Mouse (Mus musculus) hindbrain, embryonic 14.5 days (tissue): ENCODE measurements at regions not wholly inside any gene's neighbourhood (a gene's known extent, or its start where the extent isn't known, plus 50 kb on each side); places are given as distances from the start of the nearest gene placed in this dataset.
A peak's percentile ranks its signal among the peaks of the same experiment; 100 is the strongest.

ENCODE experiments used
- ATAC-seq: fragments of 200-750 bp; cut with Nextera tagmentation; 2 replicates; pipeline ENCODE4 v1.8.0; 2017; ENCODE audit warnings: moderate number of reproducible peaks, mild to moderate bottlenecking, moderate TSS enrichment, moderate library complexity; ENCODE audit not compliant: low FRiP score
- DNase-seq: peaks from one replicate; pipeline ENCODE4 v3.0.0-alpha.2; 2015; ENCODE audit warnings: low spot score
- H3K27ac ChIP-seq: fragments of 300-500 bp; sonication (generic); 2 replicates; pipeline ENCODE4 v1.5.1; 2014; ENCODE audit warnings: mild to moderate bottlenecking, moderate library complexity
- H3K27me3 ChIP-seq: fragments of 300-500 bp; sonication (generic); 2 replicates; pipeline ENCODE4 v1.6.1; 2014; ENCODE audit warnings: mild to moderate bottlenecking, low read length, mixed read lengths; ENCODE audit not compliant: control insufficient read depth, insufficient read depth
- H3K36me3 ChIP-seq: fragments of 300-500 bp; sonication (generic); replicated peaks from 2 replicates; pipeline ENCODE4 v1.6.1; 2014; ENCODE audit not compliant: control insufficient read depth, insufficient read depth
- H3K4me1 ChIP-seq: fragments of 300-500 bp; sonication (generic); replicated peaks from 2 replicates; pipeline ENCODE4 v1.6.1; 2014; ENCODE audit warnings: antibody characterized with exemption, low read length, mixed read lengths; ENCODE audit not compliant: control insufficient read depth, insufficient read depth
- H3K4me2 ChIP-seq: fragments of 300-500 bp; sonication (generic); replicated peaks from 2 replicates; pipeline ENCODE4 v1.6.1; 2014; ENCODE audit warnings: mild to moderate bottlenecking, moderate library complexity
- H3K4me3 ChIP-seq: fragments of 300-500 bp; sonication (generic); replicated peaks from 2 replicates; pipeline ENCODE4 v1.5.1; 2014; ENCODE audit warnings: mild to moderate bottlenecking, low read length
- H3K9ac ChIP-seq: fragments of 300-500 bp; sonication (generic); 2 replicates; pipeline ENCODE4 v1.6.1; 2014
- H3K9me3 ChIP-seq: fragments of 300-500 bp; sonication (generic); 2 replicates; pipeline ENCODE4 v1.6.1; 2016; ENCODE audit warnings: low read length; ENCODE audit not compliant: control insufficient read depth
- WGBS: fragments of 180-500 bp; shearing (Covaris S2); extraction: QIAGEN DNeasy Blood & Tissue Kit; methylation state at CpG from one replicate; pipeline ENCODE4 v1.1.7; 2014; 5-methylcytosine and 5-hydroxymethylcytosine counted together

GRCm38 (mm10) chr15:18189622-18190308 lies 629.0 kb upstream of the Cdh10 start:
- Histone ChIP-seq H3K27ac (no peak overlapping the region), H3K36me3 (no peaks in the 10 kb centered on the region), H3K4me3 (no peak overlapping the region), H3K4me2 (no peak overlapping the region), H3K9ac (no peak overlapping the region), H3K4me1 (peaks cover 4% of the 10 kb centered on the region; the same call in 1 of the 2 replicates), H3K9me3 (no peaks in the 10 kb centered on the region), H3K27me3 (no peaks in the 10 kb centered on the region)
- WGBS: 32% methylated on average over 5 of the region's 5 CpGs
- ATAC-seq (peak; percentile 87), DNase-seq (peak; percentile 66)

- DNase-seq: no peak
Observed at GRCm38 (mm10) chr15:18190490-18190889, 628.3 kb upstream of the Cdh10 start.

GRCm38 (mm10) chr15:18211102-18211501 lies 607.6 kb upstream of the Cdh10 start:
- H3K9me3 ChIP-seq: no peaks in the 10 kb centered on the region
- DNase-seq (no peak), ATAC-seq (no peak)
- no peak overlapping the region for H3K9ac ChIP-seq
- 75% methylated on average over 2 of the region's 2 CpGs for WGBS
- no peak overlapping the region for H3K4me2 ChIP-seq
- no peak overlapping the region for H3K27ac ChIP-seq
- H3K4me3 ChIP-seq: no peak overlapping the region
- H3K36me3 ChIP-seq: no peaks in the 10 kb centered on the region
- H3K4me1 ChIP-seq: no peaks in the 10 kb centered on the region
- no peaks in the 10 kb centered on the region for H3K27me3 ChIP-seq

More at GRCm38 (mm10) chr15:18190490-18190889, 628.3 kb upstream of the Cdh10 start:
- Histone ChIP-seq H3K4me2 (no peak overlapping the region), H3K9me3 (no peaks in the 10 kb centered on the region), H3K27ac (no peak overlapping the region), H3K4me1 (peaks cover 4% of the 10 kb centered on the region; the same call in 1 of the 2 replicates), H3K27me3 (no peaks in the 10 kb centered on the region), H3K36me3 (no peaks in the 10 kb centered on the region), H3K9ac (no peak overlapping the region), H3K4me3 (no peak overlapping the region)
- ATAC-seq: no peak
- 90% methylated on average over 1 of the region's 1 CpGs for WGBS

- no peak for ATAC-seq
- Histone ChIP-seq H3K27ac (no peak overlapping the region), H3K4me3 (no peak overlapping the region), H3K9ac (no peak overlapping the region), H3K36me3 (no peaks in the 10 kb centered on the region), H3K9me3 (no peaks in the 10 kb centered on the region), H3K4me1 (no peaks in the 10 kb centered on the region), H3K4me2 (no peak overlapping the region), H3K27me3 (no peaks in the 10 kb centered on the region)
- DNase-seq: no peak
Observed at GRCm38 (mm10) chr15:18219913-18220312, 598.8 kb upstream of the Cdh10 start.
